Mouse (Mus musculus) neural tube, embryonic 15.5 days (tissue): ENCODE results near the gene Cinp. TPM values are rescaled to one million over a fixed set of nuclear protein-coding genes. Genes with fewer than 3 reads are reported as not detected.
A peak's percentile ranks its signal among the peaks of the same experiment; 100 is the strongest.

Experiments
- ATAC-seq: fragments of 200-750 bp; cut with Nextera tagmentation; 2 replicates; pipeline ENCODE4 v1.8.0; 2017; ENCODE audit warnings: mild to moderate bottlenecking, moderate TSS enrichment, moderate library complexity; ENCODE audit not compliant: low FRiP score
- H3K27ac ChIP-seq: fragments of 300-500 bp; sonication (generic); replicated peaks from 2 replicates; pipeline ENCODE4 v1.5.1; 2015; ENCODE audit warnings: mild to moderate bottlenecking, inconsistent platforms
- H3K27me3 ChIP-seq: fragments of 300-500 bp; sonication (generic); replicated peaks from 2 replicates; pipeline ENCODE4 v1.6.1; 2015; ENCODE audit warnings: inconsistent platforms
- H3K36me3 ChIP-seq: fragments of 300-500 bp; sonication (generic); 2 replicates; pipeline ENCODE4 v1.6.1; 2015; ENCODE audit warnings: inconsistent platforms
- H3K4me1 ChIP-seq: fragments of 300-500 bp; sonication (generic); 2 replicates; pipeline ENCODE4 v1.6.1; 2015; ENCODE audit warnings: inconsistent platforms
- H3K4me2 ChIP-seq: fragments of 300-500 bp; sonication (generic); 2 replicates; pipeline ENCODE4 v1.6.1; 2015; ENCODE audit warnings: inconsistent platforms, mild to moderate bottlenecking, moderate library complexity
- H3K4me3 ChIP-seq: fragments of 300-500 bp; sonication (generic); replicated peaks from 2 replicates; pipeline ENCODE4 v1.5.1; 2015; ENCODE audit warnings: mild to moderate bottlenecking, inconsistent platforms
- H3K9ac ChIP-seq: fragments of 300-500 bp; sonication (generic); replicated peaks from 2 replicates; pipeline ENCODE4 v1.6.1; 2015; ENCODE audit warnings: mild to moderate bottlenecking, inconsistent platforms
- H3K9me3 ChIP-seq: fragments of 300-500 bp; sonication (generic); replicated peaks from 2 replicates; pipeline ENCODE4 v1.6.1; 2016; ENCODE audit warnings: inconsistent platforms
- WGBS: fragments of 180-500 bp; shearing (Covaris S2); methylation state at CpG from one replicate; pipeline ENCODE4 v1.1.7; 2015; ENCODE audit warnings: mixed read lengths; 5-methylcytosine and 5-hydroxymethylcytosine counted together
- polyA plus RNA-seq: library from polyadenylated mRNA; unstranded; fragments of >200 nt; fragmentation: Nextera tagmentation; extraction: Ambion mirVana; gene quantifications from 2 replicates; pipeline ENCODE4 v1.2.1, GENCODE M21; 2015

Cinp gene
- polyA plus RNA-seq, 1 experiment from 2014 or later = 87.6 TPM

GRCm38 (mm10) chr12:110843194-110844048 lies 45.5 kb downstream of the Cinp start:
- H3K4me3 ChIP-seq = peak overlapping the region; percentile 41
- H3K27ac ChIP-seq = no peak overlapping the region
- peak overlapping the region; percentile 65 for H3K4me2 ChIP-seq
- WGBS = 21% methylated on average over 32 of the region's 32 CpGs
- no peaks in the 10 kb centered on the region for H3K9me3 ChIP-seq
- no peaks in the 10 kb centered on the region for H3K36me3 ChIP-seq
- no peak; the same call in 1 of the 2 replicates for ATAC-seq
- peak overlapping the region; percentile 39; the same call in 1 of the 2 replicates for H3K9ac ChIP-seq
- H3K4me1 ChIP-seq = peaks cover 37% of the 10 kb centered on the region
- peaks cover 32% of the 10 kb centered on the region for H3K27me3 ChIP-seq

DNA sequence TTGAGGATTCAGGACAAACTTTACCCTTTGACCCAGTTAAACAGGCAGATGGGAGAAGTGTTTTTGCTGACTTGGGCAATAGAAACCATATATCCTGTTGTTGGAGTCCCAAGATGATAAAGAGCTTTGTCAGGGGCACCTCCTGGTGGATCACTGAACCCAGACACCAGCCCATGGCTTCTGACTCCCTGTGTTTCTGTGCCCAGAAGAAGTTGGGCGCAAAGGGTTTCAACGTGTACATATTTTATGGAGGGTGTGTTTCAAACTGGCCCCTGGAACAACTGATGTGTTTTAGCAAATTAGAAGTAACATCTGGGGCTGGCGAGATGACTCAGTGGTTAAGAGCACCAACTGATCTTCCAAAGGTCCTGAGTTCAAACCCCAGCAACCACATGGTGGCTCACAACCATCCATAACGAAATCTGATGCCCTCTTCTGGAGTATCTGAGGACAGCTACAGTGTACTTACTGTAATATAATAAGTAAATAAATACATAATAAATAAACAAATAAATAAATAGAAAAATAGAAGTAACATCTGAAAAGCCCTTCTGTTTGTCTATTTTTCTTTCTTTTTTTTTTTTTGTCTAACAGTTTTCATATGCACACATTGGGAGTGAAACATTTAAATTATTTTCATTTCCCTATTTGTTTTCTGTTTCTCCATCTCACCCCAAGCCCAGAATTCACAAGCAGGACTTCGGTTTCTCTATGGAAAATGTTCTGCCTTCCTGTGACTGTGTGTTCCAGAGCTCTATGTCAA lies 47.0 kb downstream of the Cinp start:
- H3K4me2 ChIP-seq = 0 out of 2 replicates have a peak overlapping the region, but pooled peaks have one; percentile 65

GRCm38 (mm10) chr12:110840348-110841198 lies 48.4 kb downstream of the Cinp start, which contains the start of gene Mok:
TSS of gene Mok (minus strand) at chr12:110840939.
- Histone ChIP-seq H3K4me3 (peak within 1 kb of the TSS; percentile 73), H3K27me3 (peaks cover 17% of the 10 kb centered on the region), H3K9me3 (no peaks in the 10 kb centered on the region), H3K36me3 (no peaks in the 10 kb centered on the region), H3K9ac (peak within 1 kb of the TSS; percentile 58), H3K4me2 (peak within 1 kb of the TSS; percentile 65), H3K27ac (peak within 1 kb of the TSS; percentile 75), H3K4me1 (peaks cover 38% of the 10 kb centered on the region)
- ATAC-seq = peak; percentile 88
- WGBS = under 1% methylated on average over 71 of the region's 71 CpGs

More for the DNA sequence above, 47.0 kb downstream of the Cinp start:
- peaks cover 43% of the 10 kb centered on the region for H3K4me1 ChIP-seq
- H3K9me3 ChIP-seq = no peaks in the 10 kb centered on the region
- H3K36me3 ChIP-seq = no peaks in the 10 kb centered on the region
- H3K4me3 ChIP-seq = no peak overlapping the region
- no peak overlapping the region for H3K27ac ChIP-seq
- 76% methylated on average over 5 of the region's 5 CpGs for WGBS
- H3K27me3 ChIP-seq = peaks cover 29% of the 10 kb centered on the region
- no peak overlapping the region for H3K9ac ChIP-seq
- ATAC-seq = no peak

DNA sequence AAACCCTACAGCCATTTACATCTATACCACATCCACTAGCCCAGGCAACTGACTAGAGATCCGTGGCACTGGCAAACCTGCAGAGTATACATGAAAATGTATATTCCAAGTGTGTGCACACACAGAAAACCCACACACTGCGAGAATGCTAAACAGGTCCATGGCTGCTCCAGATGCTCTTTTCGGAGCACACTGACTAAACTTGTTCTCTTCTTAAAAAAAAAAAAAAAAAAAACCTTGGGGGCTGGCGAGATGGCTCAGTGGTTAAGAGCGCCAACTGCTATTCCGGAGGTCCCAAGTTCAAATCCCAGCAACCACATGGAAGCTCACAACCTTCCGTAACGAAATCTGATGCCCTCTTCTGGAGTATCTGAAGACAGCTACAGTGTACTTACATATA lies 51.1 kb downstream of the Cinp start:
- WGBS = 85% methylated on average over 8 of the region's 8 CpGs
- no peak for ATAC-seq
- no peak overlapping the region for H3K27ac ChIP-seq

GRCm38 (mm10) chr12:110837192-110837841 lies 51.6 kb downstream of the Cinp start:
- Histone ChIP-seq H3K9ac (no peak overlapping the region), H3K4me2 (no peak overlapping the region), H3K36me3 (no peaks in the 10 kb centered on the region), H3K27ac (peak overlapping the region; percentile 60), H3K9me3 (no peaks in the 10 kb centered on the region), H3K4me1 (peaks cover 20% of the 10 kb centered on the region), H3K27me3 (no peaks in the 10 kb centered on the region), H3K4me3 (no peak overlapping the region)
- WGBS = 34% methylated on average over 5 of the region's 5 CpGs
- ATAC-seq = no peak

More for the DNA sequence above, 51.1 kb downstream of the Cinp start:
- no peak overlapping the region for H3K9ac ChIP-seq
- H3K27me3 ChIP-seq = no peaks in the 10 kb centered on the region
- no peak overlapping the region for H3K4me3 ChIP-seq
- no peaks in the 10 kb centered on the region for H3K36me3 ChIP-seq
- no peak overlapping the region for H3K4me2 ChIP-seq
- peaks cover 20% of the 10 kb centered on the region for H3K4me1 ChIP-seq
- no peaks in the 10 kb centered on the region for H3K9me3 ChIP-seq

DNA sequence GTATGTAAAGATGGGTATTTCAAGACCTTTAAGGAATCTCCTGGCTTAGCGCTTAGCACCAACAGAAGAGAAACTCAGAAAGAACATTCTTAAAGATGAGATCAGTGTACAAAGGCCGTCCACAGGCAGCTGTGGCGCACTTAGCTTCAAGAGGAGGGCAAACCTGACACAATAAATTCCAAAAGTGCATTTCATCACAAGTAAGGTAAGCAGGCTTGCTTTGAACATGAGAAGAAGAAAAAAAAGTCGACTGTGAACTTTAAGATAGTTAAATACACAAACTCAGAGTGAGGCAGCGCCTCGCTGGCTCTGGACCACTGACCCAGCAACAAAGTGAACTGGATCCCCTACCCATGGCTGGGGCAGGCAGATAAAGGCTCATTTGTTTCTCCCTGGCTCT lies 52.2 kb downstream of the Cinp start:
- ATAC-seq = no peak
- Histone ChIP-seq H3K4me3 (no peak overlapping the region), H3K36me3 (no peaks in the 10 kb centered on the region), H3K9ac (no peak overlapping the region), H3K4me1 (peaks cover 20% of the 10 kb centered on the region), H3K27me3 (no peaks in the 10 kb centered on the region), H3K9me3 (no peaks in the 10 kb centered on the region), H3K27ac (peak overlapping the region; percentile 60), H3K4me2 (no peak overlapping the region)
- WGBS = 42% methylated on average over 6 of the region's 6 CpGs

DNA sequence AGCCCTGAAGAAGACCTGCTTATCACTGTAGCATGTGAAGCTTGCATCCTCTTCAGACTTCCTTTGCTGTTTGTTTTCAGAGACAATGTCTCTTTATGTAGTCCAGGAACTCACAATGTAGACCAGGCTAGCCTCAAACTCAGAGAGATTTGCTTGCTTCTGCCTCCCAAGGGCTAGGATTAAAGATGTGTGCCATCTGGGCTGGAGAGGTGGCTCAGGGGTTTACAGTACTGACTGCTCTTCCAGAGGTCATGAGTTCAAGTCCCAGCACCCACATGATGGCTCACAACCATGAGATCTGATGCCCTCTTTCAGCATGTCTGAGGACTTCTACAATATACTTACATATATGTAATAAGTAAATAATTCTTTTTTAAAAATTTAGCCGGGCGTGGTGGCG lies 53.8 kb downstream of the Cinp start:
- Histone ChIP-seq H3K36me3 (no peaks in the 10 kb centered on the region), H3K4me3 (no peak overlapping the region), H3K4me2 (no peak overlapping the region), H3K27me3 (no peaks in the 10 kb centered on the region), H3K9me3 (no peaks in the 10 kb centered on the region), H3K27ac (no peak overlapping the region), H3K4me1 (peaks cover 19% of the 10 kb centered on the region), H3K9ac (no peak overlapping the region)
- 98% methylated on average over 3 of the region's 3 CpGs for WGBS
- ATAC-seq = no peak

- Histone ChIP-seq H3K4me3 (no peak overlapping the region), H3K9me3 (no peaks in the 10 kb centered on the region), H3K36me3 (no peaks in the 10 kb centered on the region), H3K27ac (no peak overlapping the region), H3K9ac (no peak overlapping the region), H3K4me1 (no peaks in the 10 kb centered on the region), H3K4me2 (no peak overlapping the region), H3K27me3 (no peaks in the 10 kb centered on the region)
- no peak for ATAC-seq
- 87% methylated on average over 10 of the region's 11 CpGs for WGBS
These were observed 58.5 kb downstream of the Cinp start for GRCm38 (mm10) chr12:110830293-110831024.

DNA sequence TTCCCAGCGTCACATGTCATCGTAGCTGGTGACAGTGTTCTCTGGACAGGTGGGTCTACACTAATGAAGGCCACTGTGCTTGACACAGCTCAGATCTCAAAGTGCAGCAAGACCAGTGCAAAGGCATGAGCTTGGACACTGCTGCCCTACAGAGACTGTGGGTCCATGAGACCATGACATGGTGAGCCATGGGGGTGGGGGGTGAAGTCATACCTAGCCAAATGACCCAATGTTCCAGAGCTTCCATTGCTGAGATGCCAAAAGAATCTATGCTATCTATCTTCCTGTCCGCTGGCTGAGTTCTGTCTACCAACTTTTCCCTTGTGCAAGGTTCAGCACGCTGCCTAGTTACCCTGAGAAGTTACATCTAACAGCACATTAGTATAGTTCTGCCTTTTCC lies 60.0 kb downstream of the Cinp start:
- Histone ChIP-seq H3K9ac (no peak overlapping the region), H3K4me2 (no peak overlapping the region), H3K27me3 (no peaks in the 10 kb centered on the region), H3K27ac (no peak overlapping the region), H3K4me3 (no peak overlapping the region), H3K4me1 (no peaks in the 10 kb centered on the region), H3K9me3 (no peaks in the 10 kb centered on the region), H3K36me3 (no peaks in the 10 kb centered on the region)
- WGBS = 98% methylated on average over 4 of the region's 4 CpGs
- no peak for ATAC-seq
